Mouse (Mus musculus) neural tube, embryonic 11.5 days (tissue): ENCODE data around the gene Mrm2. TPM values are rescaled to one million over a fixed set of nuclear protein-coding genes. Genes with fewer than 3 reads are reported as not detected.
A peak's percentile ranks its signal among the peaks of the same experiment; 100 is the strongest.

Experiments
- ATAC-seq: fragments of 200-750 bp; cut with Nextera tagmentation; 2 replicates; pipeline ENCODE4 v1.8.0; 2017; ENCODE audit warnings: moderate number of reproducible peaks, mild to moderate bottlenecking, moderate TSS enrichment, moderate library complexity; ENCODE audit not compliant: insufficient read depth, low FRiP score, low TSS enrichment
- DNase-seq: peaks from one replicate; pipeline ENCODE4 v3.0.0-alpha.2; 2015; ENCODE audit warnings: low spot score
- H3K27ac ChIP-seq: fragments of 300-500 bp; sonication (generic); 2 replicates; pipeline ENCODE4 v1.5.1; 2014; ENCODE audit warnings: low read depth, mild to moderate bottlenecking, low read length
- H3K27me3 ChIP-seq: fragments of 300-500 bp; sonication (generic); 2 replicates; pipeline ENCODE4 v1.6.1; 2014; ENCODE audit warnings: mild to moderate bottlenecking, low read length, mixed read lengths; ENCODE audit not compliant: control insufficient read depth, insufficient read depth
- H3K36me3 ChIP-seq: fragments of 300-500 bp; sonication (generic); 2 replicates; pipeline ENCODE4 v1.6.1; 2014; ENCODE audit warnings: mild to moderate bottlenecking, low read length, moderate library complexity, mixed read lengths; ENCODE audit not compliant: control insufficient read depth, insufficient read depth
- H3K4me1 ChIP-seq: fragments of 300-500 bp; sonication (generic); 2 replicates; pipeline ENCODE4 v1.6.1; 2014; ENCODE audit warnings: low read length, mixed read lengths; ENCODE audit not compliant: control insufficient read depth, insufficient read depth
- H3K4me2 ChIP-seq: fragments of 300-500 bp; sonication (generic); 2 replicates; pipeline ENCODE4 v1.6.1; 2014; ENCODE audit warnings: low read depth, mild to moderate bottlenecking, moderate library complexity
- H3K4me3 ChIP-seq: fragments of 300-500 bp; sonication (generic); 2 replicates; pipeline ENCODE4 v1.5.1; 2014; ENCODE audit warnings: low read depth, low read length
- H3K9ac ChIP-seq: fragments of 300-500 bp; sonication (generic); 2 replicates; pipeline ENCODE4 v1.6.1; 2014; ENCODE audit warnings: mild to moderate bottlenecking, low read length
- H3K9me3 ChIP-seq: fragments of 300-500 bp; sonication (generic); 2 replicates; pipeline ENCODE4 v1.6.1; 2016; ENCODE audit warnings: low read length; ENCODE audit not compliant: control insufficient read depth
- WGBS: fragments of 180-500 bp; shearing (Covaris S2); extraction: QIAGEN DNeasy Blood & Tissue Kit; methylation state at CpG from one replicate; pipeline ENCODE4 v1.1.7; 2014; 5-methylcytosine and 5-hydroxymethylcytosine counted together
- polyA plus RNA-seq: library from polyadenylated mRNA; unstranded; fragments of >200 nt; fragmentation: Nextera tagmentation; extraction: Ambion mirVana; gene quantifications from 2 replicates; pipeline ENCODE4 v1.2.1, GENCODE M21; 2014

Gene Mrm2
- polyA plus RNA-seq, 1 experiment from 2014 or later: 20.1 TPM

GRCm38 (mm10) chr5:140332519-140332918, 821 bp upstream of the Mrm2 start:
- H3K4me3 ChIP-seq: no peak overlapping the region; the same call in 1 of the 2 replicates
- ATAC-seq: no peak
- 60% methylated on average over 4 of the region's 4 CpGs for WGBS
- peaks cover 2% of the 10 kb centered on the region; the same call in 1 of the 2 replicates for H3K36me3 ChIP-seq
- peak overlapping the region; percentile 85; the same call in 1 of the 2 replicates for H3K4me2 ChIP-seq
- DNase-seq: no peak
- no peaks in the 10 kb centered on the region for H3K9me3 ChIP-seq
- peaks cover 8% of the 10 kb centered on the region; the same call in 1 of the 2 replicates for H3K4me1 ChIP-seq
- H3K27ac ChIP-seq: no peak overlapping the region
- no peaks in the 10 kb centered on the region for H3K27me3 ChIP-seq
- H3K9ac ChIP-seq: no peak overlapping the region

GRCm38 (mm10) chr5:140324058-140324457, 7.6 kb downstream of the Mrm2 start:
- Histone ChIP-seq H3K4me3 (no peak overlapping the region), H3K9me3 (no peaks in the 10 kb centered on the region), H3K27me3 (no peaks in the 10 kb centered on the region), H3K4me2 (no peak overlapping the region), H3K9ac (no peak overlapping the region), H3K4me1 (peaks cover 3% of the 10 kb centered on the region; the same call in 1 of the 2 replicates), H3K36me3 (no peaks in the 10 kb centered on the region), H3K27ac (no peak overlapping the region)
- WGBS: 88% methylated on average over 5 of the region's 5 CpGs
- ATAC-seq (no peak), DNase-seq (no peak)

DNA sequence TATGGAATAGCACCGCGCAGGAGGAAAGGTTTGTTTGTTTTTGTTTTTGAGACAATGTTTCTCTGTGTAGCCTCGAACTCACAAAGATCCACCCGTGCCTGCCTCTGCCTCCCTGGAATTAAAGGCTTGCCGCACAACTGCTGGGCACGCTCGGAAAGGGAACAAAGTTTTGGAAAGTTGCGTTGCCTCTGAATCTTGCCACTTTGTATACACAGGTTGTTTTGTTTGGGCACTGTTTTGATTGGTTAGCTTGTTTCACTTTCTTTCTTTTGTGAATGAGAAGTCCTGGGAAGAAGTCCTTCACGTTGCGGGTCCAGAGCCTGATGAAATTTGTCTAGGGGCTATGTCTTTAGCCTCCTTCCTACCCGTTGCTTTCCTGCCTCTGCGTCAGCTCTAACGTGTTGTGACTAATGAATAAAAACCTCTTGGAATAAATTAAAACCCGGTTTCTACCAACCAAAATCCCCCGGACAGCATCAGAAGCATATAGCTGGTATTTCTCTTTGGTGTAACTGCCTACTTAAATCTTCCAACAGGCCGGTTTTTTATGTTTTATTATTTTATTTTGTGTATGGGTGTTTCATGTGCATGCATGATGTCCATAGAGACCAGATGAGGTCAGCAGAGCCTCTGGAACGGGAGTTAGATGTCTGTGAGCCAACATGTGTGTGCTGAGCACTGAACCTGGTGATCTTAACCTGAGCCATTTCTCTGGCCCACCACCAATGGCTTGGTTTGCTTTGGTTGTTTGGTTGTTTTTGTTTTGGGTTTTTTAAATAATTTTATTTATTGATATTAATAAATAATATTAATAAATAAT, 9.7 kb downstream of the Mrm2 start:
- ATAC-seq (peak; percentile 17; the same call in 1 of the 2 replicates), DNase-seq (no peak)
- Histone ChIP-seq H3K27me3 (no peaks in the 10 kb centered on the region), H3K4me1 (peaks cover 3% of the 10 kb centered on the region; the same call in 1 of the 2 replicates), H3K36me3 (no peaks in the 10 kb centered on the region), H3K4me3 (peak overlapping the region; percentile 95), H3K9me3 (no peaks in the 10 kb centered on the region), H3K4me2 (peak overlapping the region; percentile 69), H3K9ac (peak overlapping the region; percentile 99), H3K27ac (no peak overlapping the region; the same call in 1 of the 2 replicates)
- WGBS: 3% methylated on average over 17 of the region's 17 CpGs

- no peaks in the 10 kb centered on the region for H3K9me3 ChIP-seq
- H3K4me2 ChIP-seq: peak within 1 kb of the TSS; percentile 69
- H3K36me3 ChIP-seq: no peaks in the 10 kb centered on the region
- no peaks in the 10 kb centered on the region for H3K27me3 ChIP-seq
- peak within 1 kb of the TSS; percentile 95 for H3K4me3 ChIP-seq
- H3K27ac ChIP-seq: peak within 1 kb of the TSS; percentile 72
- H3K4me1 ChIP-seq: peaks cover 3% of the 10 kb centered on the region; the same call in 1 of the 2 replicates
- H3K9ac ChIP-seq: peak within 1 kb of the TSS; percentile 99
- DNase-seq (peak; percentile 97), ATAC-seq (peak; percentile 86)
- under 1% methylated on average over 58 of the region's 60 CpGs for WGBS
Observed at GRCm38 (mm10) chr5:140321042-140321755, 10.5 kb downstream of the Mrm2 start, which contains the start of the genes Mad1l1 and Nudt1. Mad1l1 (minus strand) TSS chr5:140321552. Nudt1 (plus strand) TSS chr5:140321656.

DNA sequence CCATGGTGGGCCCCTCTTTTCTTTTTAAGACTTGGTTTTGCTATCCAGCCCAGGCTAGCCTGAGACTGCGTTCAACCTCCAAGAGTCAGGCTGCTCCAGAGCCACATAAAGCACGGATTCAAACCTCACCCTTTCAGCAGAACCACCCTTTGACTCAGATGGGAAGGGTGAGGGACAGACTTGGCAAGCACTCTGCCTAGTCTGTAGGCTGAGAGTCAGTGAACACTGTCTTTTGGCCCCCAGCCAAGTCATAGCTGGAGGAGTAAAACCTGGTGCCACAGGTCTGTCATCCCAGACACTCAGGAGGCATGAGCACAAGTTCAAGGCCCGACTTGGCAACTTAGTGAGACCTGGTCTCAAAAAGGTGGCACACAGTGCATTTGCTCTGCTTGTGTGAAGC, 15.0 kb downstream of the Mrm2 start:
- Histone ChIP-seq H3K9ac (no peak overlapping the region), H3K4me3 (no peak overlapping the region), H3K36me3 (peaks cover 4% of the 10 kb centered on the region; the same call in 1 of the 2 replicates), H3K27ac (no peak overlapping the region), H3K4me2 (no peak overlapping the region), H3K9me3 (no peaks in the 10 kb centered on the region), H3K4me1 (peaks cover 3% of the 10 kb centered on the region; the same call in 1 of the 2 replicates), H3K27me3 (no peaks in the 10 kb centered on the region)
- 86% methylated on average over 3 of the region's 3 CpGs for WGBS
- no peak for DNase-seq
- ATAC-seq: no peak

DNA sequence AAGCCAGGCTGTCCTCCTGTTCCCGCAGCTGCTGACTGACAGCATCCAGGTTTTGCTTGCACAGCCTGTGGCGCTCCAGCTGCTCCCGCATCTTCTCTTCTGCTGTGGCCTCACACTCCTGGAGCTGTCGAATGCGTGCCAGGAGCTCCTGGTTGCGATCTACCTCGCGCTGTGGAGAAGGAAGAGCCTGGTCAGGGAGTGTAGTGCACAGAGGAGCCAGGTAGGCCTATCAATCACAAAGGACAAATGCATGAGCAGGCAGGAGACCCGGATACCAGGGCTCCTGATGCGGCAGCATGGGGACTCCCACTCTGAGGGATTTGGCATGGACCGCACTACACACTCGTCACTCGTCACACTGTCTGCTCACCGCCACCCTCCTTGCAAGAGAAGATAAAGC, 24.1 kb downstream of the Mrm2 start:
- Histone ChIP-seq H3K36me3 (peaks cover 15% of the 10 kb centered on the region), H3K4me1 (no peaks in the 10 kb centered on the region), H3K9me3 (no peaks in the 10 kb centered on the region), H3K4me2 (no peak overlapping the region), H3K9ac (no peak overlapping the region), H3K27ac (no peak overlapping the region), H3K27me3 (no peaks in the 10 kb centered on the region), H3K4me3 (no peak overlapping the region)
- WGBS: 94% methylated on average over 14 of the region's 14 CpGs
- DNase-seq: no peak
- no peak for ATAC-seq

DNA sequence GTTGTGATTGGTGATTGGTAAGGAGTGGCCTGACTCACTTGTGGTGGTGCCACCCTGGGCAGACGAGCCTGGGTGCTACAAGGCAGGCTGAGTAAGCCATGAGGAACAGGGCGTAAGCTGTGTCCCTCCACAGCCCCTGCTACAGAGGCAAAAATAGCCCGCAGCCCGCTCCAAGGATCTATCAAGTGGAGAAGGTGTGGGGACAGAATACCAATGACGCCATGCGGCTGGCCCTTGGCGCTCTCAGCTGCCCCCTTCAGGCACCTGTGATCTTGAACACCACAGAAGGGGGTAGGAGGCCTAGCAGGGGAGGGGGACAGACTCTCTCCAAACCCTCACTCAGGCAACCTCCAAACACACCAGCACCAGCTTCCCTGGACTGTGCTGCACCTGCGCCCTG, 25.7 kb downstream of the Mrm2 start:
- H3K27ac ChIP-seq: no peak overlapping the region
- H3K9me3 ChIP-seq: no peaks in the 10 kb centered on the region
- H3K4me3 ChIP-seq: no peak overlapping the region
- H3K4me2 ChIP-seq: no peak overlapping the region
- ATAC-seq: no peak
- no peaks in the 10 kb centered on the region for H3K4me1 ChIP-seq
- peaks cover 24% of the 10 kb centered on the region for H3K36me3 ChIP-seq
- DNase-seq: no peak
- no peaks in the 10 kb centered on the region for H3K27me3 ChIP-seq
- no peak overlapping the region for H3K9ac ChIP-seq
- 86% methylated on average over 8 of the region's 8 CpGs for WGBS

DNA sequence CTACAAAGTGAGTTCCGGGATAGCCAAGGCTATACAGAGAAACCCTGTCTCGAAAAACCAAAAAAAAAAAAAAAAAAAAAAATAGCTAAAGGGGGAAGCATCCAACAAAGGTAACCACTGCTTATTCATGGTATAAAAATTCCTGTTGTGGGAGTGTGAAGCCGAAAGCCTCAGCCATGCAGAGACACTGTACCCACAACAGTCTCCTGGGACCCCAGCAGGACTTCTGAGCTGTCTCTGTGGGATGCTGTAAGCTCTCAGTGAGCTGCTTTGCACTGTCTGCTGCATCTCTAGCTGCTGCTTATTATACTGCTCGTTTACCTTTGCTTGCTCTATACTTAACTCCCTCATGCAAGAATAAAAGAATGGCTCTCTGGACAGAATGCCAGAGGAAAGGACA, 33.4 kb downstream of the Mrm2 start:
- Histone ChIP-seq H3K36me3 (peaks cover 20% of the 10 kb centered on the region), H3K9ac (no peak overlapping the region)
- 85% methylated on average over 3 of the region's 4 CpGs for whole genome bisulfite sequencing

More for the DNA sequence above, 33.4 kb downstream of the Mrm2 start:
- no peak overlapping the region for H3K27ac ChIP-seq
- H3K4me1 ChIP-seq: no peaks in the 10 kb centered on the region
- DNase-seq (no peak), ATAC-seq (no peak)
- H3K4me2 ChIP-seq: no peak overlapping the region
- H3K4me3 ChIP-seq: no peak overlapping the region
- no peaks in the 10 kb centered on the region for H3K27me3 ChIP-seq
- no peaks in the 10 kb centered on the region for H3K9me3 ChIP-seq
